Mouse (Mus musculus) hindbrain, embryonic 11.5 days (tissue): ENCODE measurements around the gene Tnfrsf19. TPM values are rescaled to one million over a fixed set of nuclear protein-coding genes. Genes with fewer than 3 reads are reported as not detected.

ENCODE experiments used
- ATAC-seq: fragments of 200-750 bp; cut with Nextera tagmentation; 2 replicates; pipeline ENCODE4 v1.8.0; 2017; ENCODE audit warnings: mild to moderate bottlenecking, moderate TSS enrichment, moderate library complexity; ENCODE audit not compliant: low FRiP score
- DNase-seq: peaks from one replicate; pipeline ENCODE4 v3.0.0-alpha.2; 2015; ENCODE audit warnings: low spot score
- H3K27ac ChIP-seq: fragments of 300-500 bp; sonication (generic); 2 replicates; pipeline ENCODE4 v1.5.1; 2014; ENCODE audit warnings: mild to moderate bottlenecking, low read depth, low read length
- H3K27me3 ChIP-seq: fragments of 300-500 bp; sonication (generic); 2 replicates; pipeline ENCODE4 v1.6.1; 2014; ENCODE audit warnings: mild to moderate bottlenecking, low read length, moderate library complexity, mixed read lengths; ENCODE audit not compliant: control insufficient read depth, insufficient read depth
- H3K36me3 ChIP-seq: fragments of 300-500 bp; sonication (generic); 2 replicates; pipeline ENCODE4 v1.6.1; 2014; ENCODE audit warnings: mild to moderate bottlenecking, low read length, moderate library complexity, mixed read lengths; ENCODE audit not compliant: control insufficient read depth, insufficient read depth
- H3K4me1 ChIP-seq: fragments of 300-500 bp; sonication (generic); replicated peaks from 2 replicates; pipeline ENCODE4 v1.6.1; 2014; ENCODE audit warnings: low read length, mixed read lengths; ENCODE audit not compliant: control insufficient read depth, insufficient read depth
- H3K4me2 ChIP-seq: fragments of 300-500 bp; sonication (generic); replicated peaks from 2 replicates; pipeline ENCODE4 v1.6.1; 2014; ENCODE audit warnings: mild to moderate bottlenecking, low read depth, low read length
- H3K4me3 ChIP-seq: fragments of 300-500 bp; sonication (generic); 2 replicates; pipeline ENCODE4 v1.5.1; 2014; ENCODE audit warnings: low read depth, low read length
- H3K9ac ChIP-seq: fragments of 300-500 bp; sonication (generic); 2 replicates; pipeline ENCODE4 v1.6.1; 2014; ENCODE audit warnings: low read depth, low read length
- H3K9me3 ChIP-seq: fragments of 300-500 bp; sonication (generic); 2 replicates; pipeline ENCODE4 v1.6.1; 2016; ENCODE audit warnings: low read length; ENCODE audit not compliant: control insufficient read depth
- WGBS: fragments of 180-500 bp; shearing (Covaris S2); extraction: QIAGEN DNeasy Blood & Tissue Kit; methylation state at CpG from one replicate; pipeline ENCODE4 v1.1.7; 2014; 5-methylcytosine and 5-hydroxymethylcytosine counted together
- polyA plus RNA-seq: library from polyadenylated mRNA; unstranded; fragments of >200 nt; fragmentation: Nextera tagmentation; extraction: Ambion mirVana; gene quantifications from 2 replicates; pipeline ENCODE4 v1.2.1, GENCODE M21; 2014

Tnfrsf19 gene
- polyA plus RNA-seq, result 55.0 and 59.6 TPM in 2 replicates

DNA sequence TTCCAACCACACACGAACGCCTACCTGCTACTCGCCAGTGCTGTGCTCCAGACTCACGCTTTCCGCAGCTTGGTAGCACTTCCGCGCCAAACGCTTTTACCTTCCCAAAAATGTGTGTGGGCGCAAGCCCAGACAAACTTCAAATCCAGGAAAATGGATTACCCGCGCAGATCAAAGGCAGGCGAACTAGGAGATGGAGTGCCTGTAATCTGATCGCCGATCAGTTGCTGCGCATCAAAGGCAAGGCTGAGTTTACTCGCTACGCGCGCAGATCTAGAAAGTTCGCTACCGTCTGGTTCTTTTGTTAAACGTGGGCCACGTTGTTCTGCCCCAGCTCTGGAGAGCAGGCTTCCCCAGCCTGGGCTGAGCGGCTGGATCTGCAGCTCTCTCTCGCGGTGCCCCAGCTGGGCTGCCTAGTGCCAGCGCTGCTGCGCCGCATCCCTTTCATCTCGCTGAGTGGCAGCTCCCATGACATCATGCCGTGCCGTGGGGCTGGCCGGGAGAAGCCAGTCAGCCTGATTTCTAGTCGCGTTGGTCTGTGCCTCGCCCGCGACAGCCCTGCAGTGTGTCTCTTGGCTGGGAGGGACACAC, at the start of gene Tnfrsf19:
TSS of gene Tnfrsf19 (minus strand) at position 400 of the 591 bp plus-strand sequence.
- Histone ChIP-seq H3K4me1 (no peaks in the 10 kb centered on the region), H3K27ac (peak within 1 kb of the TSS; percentile 78), H3K4me3 (peak within 1 kb of the TSS; percentile 37), H3K36me3 (no peaks in the 10 kb centered on the region), H3K9ac (peak within 1 kb of the TSS; percentile 56), H3K4me2 (peak within 1 kb of the TSS; percentile 80), H3K27me3 (peaks cover 2% of the 10 kb centered on the region; the same call in 1 of the 2 replicates), H3K9me3 (no peaks in the 10 kb centered on the region)
- peak; percentile 97 for ATAC-seq
- peak; percentile 89 for DNase-seq
- 0% methylated on average over 38 of the region's 38 CpGs for WGBS

DNA sequence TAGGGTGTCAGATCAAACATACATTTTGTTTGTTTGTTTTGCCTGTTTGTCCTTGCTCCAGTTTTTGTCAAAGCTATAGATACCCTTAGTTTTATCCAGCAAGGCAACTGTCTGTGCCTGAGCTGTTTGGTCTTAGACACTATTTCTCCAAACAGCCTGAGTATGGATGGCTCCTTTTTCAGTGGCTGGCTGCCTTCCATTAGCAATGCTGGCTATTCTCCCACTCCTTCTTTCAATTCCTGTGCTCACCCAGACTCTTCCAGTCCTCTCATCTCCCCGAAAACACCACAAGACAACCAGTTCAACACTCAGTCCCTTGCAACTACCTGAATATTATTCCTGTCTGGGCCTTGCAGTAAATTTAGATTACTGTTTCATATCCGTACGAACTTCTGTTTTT, 45.8 kb upstream of the Tnfrsf19 start:
- Histone ChIP-seq H3K4me2 (no peak overlapping the region), H3K36me3 (no peaks in the 10 kb centered on the region), H3K27me3 (no peaks in the 10 kb centered on the region), H3K4me3 (no peak overlapping the region), H3K4me1 (no peaks in the 10 kb centered on the region), H3K9me3 (no peaks in the 10 kb centered on the region), H3K9ac (no peak overlapping the region), H3K27ac (no peak overlapping the region)
- WGBS, result 89% methylated on average over 3 of the region's 3 CpGs
- no peak for DNase-seq
- ATAC-seq, result no peak

DNA sequence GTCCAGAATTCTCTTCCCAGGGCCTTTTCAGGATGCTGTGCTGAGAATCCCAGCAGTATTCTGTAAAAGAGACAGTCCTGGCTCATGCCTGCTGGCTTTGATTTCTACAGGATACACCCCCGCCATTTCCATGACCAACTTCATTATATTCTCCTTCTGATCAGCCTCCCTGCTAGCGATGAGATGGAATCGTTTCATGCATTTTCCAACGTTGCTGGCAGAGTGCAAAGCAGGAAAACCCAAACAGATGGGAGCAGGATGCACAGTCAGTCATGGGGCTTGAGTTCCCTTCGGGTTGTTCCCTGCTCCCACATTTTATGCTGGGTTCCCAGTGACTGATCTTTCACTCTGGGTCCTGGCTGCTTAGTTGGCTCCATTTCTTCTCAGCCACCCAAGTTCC, 44.7 kb upstream of the Tnfrsf19 start:
- Histone ChIP-seq H3K4me2 (no peak overlapping the region), H3K4me1 (no peaks in the 10 kb centered on the region), H3K9ac (no peak overlapping the region), H3K9me3 (no peaks in the 10 kb centered on the region), H3K27me3 (no peaks in the 10 kb centered on the region), H3K36me3 (no peaks in the 10 kb centered on the region), H3K4me3 (no peak overlapping the region), H3K27ac (no peak overlapping the region)
- no peak for ATAC-seq
- 85% methylated on average over 5 of the region's 5 CpGs for WGBS
- no peak for DNase-seq

DNA sequence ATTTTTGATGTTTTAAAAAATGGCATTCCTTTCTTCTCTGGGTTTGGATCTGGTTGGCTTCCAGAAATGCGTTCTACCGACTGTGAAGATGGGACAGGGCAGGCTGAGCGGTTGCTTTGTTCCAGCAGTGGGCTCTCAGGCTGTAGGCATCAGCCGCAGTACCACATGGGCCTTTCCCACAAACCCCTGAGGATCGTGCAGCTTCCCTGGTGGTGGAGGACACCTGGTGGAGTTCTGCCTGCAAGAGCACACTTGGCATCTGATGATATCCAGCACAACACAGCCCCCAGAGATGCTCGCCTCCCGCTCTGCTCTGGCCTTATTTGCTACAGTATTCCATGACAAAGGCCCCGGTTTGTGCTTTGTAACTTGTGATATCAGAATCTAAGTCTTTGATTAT, 41.9 kb upstream of the Tnfrsf19 start:
- ATAC-seq (no peak), DNase-seq (no peak)
- Histone ChIP-seq H3K36me3 (no peaks in the 10 kb centered on the region), H3K27ac (no peak overlapping the region), H3K27me3 (no peaks in the 10 kb centered on the region), H3K9ac (no peak overlapping the region), H3K4me3 (no peak overlapping the region), H3K4me1 (no peaks in the 10 kb centered on the region), H3K9me3 (no peaks in the 10 kb centered on the region), H3K4me2 (no peak overlapping the region)
- 76% methylated on average over 8 of the region's 8 CpGs for WGBS

DNA sequence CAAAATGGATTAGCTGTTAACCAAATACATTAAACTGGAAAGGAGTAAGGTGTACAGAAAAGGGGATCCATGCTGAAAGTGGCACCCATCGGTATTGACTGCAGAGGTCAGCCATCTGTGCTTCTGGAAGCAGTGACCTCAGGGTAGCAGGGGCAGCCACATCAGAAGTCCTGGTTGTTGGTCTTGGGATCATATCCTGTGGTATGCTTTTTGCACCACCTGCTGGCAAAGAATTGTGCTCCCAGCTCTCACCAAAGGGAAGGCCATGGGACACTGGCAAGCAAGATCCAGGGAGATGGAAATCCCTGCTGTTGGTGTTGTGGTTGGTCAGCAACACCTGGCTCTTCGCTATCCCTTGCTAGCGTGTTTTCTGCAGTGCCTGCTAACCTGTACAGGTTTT, 39.0 kb upstream of the Tnfrsf19 start:
- Histone ChIP-seq H3K27ac (no peak overlapping the region), H3K27me3 (no peaks in the 10 kb centered on the region), H3K4me1 (no peaks in the 10 kb centered on the region), H3K4me3 (no peak overlapping the region), H3K36me3 (no peaks in the 10 kb centered on the region), H3K9ac (no peak overlapping the region), H3K9me3 (no peaks in the 10 kb centered on the region), H3K4me2 (no peak overlapping the region)
- DNase-seq, result peak; percentile 45
- ATAC-seq, result no peak
- WGBS, result 61% methylated on average over 3 of the region's 3 CpGs

DNA sequence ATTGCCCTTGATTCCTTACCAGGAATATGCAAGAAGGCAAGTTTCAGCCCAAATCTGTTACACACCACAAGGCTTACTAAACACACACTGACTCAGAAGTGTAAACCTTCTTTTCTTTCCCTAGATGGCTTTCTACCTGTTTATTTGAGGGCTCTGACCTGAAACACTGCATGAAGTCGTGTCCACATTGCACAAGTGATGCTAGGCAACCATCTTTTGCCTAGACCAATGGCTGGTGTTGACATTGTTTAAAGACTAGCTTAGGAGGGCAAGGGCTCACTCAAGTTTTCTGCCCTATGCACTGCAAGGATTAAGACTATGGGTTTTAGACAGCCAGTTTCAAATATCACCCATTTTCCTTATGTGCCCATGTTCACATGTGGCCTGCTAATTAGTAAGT, 23.3 kb upstream of the Tnfrsf19 start:
- no peaks in the 10 kb centered on the region for H3K4me1 ChIP-seq
- no peak overlapping the region for H3K9ac ChIP-seq
- no peak overlapping the region for H3K4me2 ChIP-seq
- no peaks in the 10 kb centered on the region for H3K36me3 ChIP-seq
- H3K27me3 ChIP-seq, result no peaks in the 10 kb centered on the region
- DNase-seq (no peak), ATAC-seq (no peak)
- no peak overlapping the region for H3K27ac ChIP-seq
- H3K9me3 ChIP-seq, result no peaks in the 10 kb centered on the region
- H3K4me3 ChIP-seq, result no peak overlapping the region
- 72% methylated on average over 1 of the region's 1 CpGs for whole genome bisulfite sequencing

DNA sequence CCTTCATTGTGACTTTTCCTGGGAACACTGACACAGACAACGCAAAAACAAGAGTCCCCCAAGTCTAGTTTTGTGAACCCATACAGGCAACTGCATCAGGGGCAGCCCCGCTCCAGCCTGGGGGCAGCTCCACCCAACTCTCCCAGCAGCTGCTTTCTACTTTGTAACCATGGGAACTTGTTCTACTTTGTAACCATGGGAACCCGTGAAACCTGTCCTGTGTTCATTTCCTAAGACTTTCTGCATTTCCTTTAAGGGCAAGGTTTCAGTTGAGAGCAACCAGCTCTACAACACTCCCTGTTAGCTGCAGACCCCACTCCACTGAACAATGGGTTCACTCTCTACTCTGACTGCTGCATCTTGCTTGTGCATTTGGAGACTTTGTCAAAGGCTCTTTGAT, 15.4 kb upstream of the Tnfrsf19 start:
- no peak for DNase-seq

DNA sequence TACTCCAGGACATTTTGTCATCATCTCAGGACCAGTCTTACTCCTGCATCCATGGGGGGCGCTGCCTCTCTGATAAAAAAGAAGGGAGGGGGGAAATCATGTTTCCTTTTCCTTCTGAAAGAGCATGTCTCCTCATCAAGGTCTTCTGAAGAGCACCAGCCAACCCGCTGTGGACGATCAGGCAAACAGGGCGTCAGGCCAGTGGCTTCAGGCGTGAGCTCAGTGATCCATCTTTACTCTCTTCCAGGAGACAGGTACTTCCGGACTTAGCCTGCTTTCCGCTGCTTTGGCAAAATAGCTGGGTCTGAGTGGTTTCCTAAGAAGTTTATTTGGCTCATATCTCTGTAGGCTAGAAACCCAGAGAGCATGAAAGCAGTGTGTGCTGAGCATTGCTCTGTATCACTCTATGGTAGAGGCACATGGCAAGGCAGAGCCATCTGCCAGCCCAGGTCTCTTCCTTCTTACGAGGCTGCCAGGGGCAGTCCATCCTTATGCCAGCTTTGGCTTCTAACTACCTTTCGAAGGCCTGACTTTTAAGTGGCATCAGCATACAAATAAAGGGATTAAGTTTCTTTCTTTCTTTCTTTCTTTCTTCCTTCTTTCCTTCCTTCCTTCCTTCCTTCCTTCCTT, 13.1 kb upstream of the Tnfrsf19 start:
- H3K27me3 ChIP-seq, result no peaks in the 10 kb centered on the region; the same call in 1 of the 2 replicates
- no peak for DNase-seq
- no peak overlapping the region for H3K9ac ChIP-seq
- 92% methylated on average over 9 of the region's 9 CpGs for WGBS
- H3K4me1 ChIP-seq, result 0 out of 2 replicates have a peak, but pooled peaks cover 6% of the 10 kb centered on the region
- H3K36me3 ChIP-seq, result no peaks in the 10 kb centered on the region
- no peak for ATAC-seq
- no peak overlapping the region for H3K4me3 ChIP-seq
- no peak overlapping the region for H3K27ac ChIP-seq
- H3K9me3 ChIP-seq, result no peaks in the 10 kb centered on the region
- no peak overlapping the region for H3K4me2 ChIP-seq

More for the DNA sequence above, 15.4 kb upstream of the Tnfrsf19 start:
- Histone ChIP-seq H3K4me2 (no peak overlapping the region), H3K27me3 (no peaks in the 10 kb centered on the region; the same call in 1 of the 2 replicates), H3K4me1 (no peaks in the 10 kb centered on the region), H3K9ac (no peak overlapping the region), H3K27ac (no peak overlapping the region), H3K36me3 (no peaks in the 10 kb centered on the region), H3K9me3 (no peaks in the 10 kb centered on the region), H3K4me3 (no peak overlapping the region)
- 38% methylated on average over 3 of the region's 3 CpGs for WGBS
- ATAC-seq, result no peak

DNA sequence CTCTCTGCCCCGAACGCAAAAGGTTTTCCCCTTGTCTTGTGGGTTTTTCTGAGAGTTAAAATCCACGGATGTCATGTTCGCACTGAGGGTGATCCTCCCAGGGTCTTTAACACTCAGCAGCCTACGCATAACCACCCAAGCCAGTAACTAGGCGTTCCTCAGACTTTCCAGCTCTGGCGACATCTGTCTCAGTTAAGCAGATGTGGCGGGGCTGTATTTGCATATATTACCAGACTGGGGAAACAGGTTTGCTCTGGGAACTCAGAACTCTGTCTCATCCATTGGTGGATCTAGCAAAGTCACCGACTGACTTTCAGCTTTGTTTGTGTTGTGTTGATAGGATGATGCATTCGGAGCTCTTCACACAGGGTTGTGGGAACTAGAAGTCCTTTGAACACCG, 10.7 kb upstream of the Tnfrsf19 start:
- no peak overlapping the region for H3K27ac ChIP-seq
- no peak for ATAC-seq
- no peak overlapping the region for H3K9ac ChIP-seq
- DNase-seq, result peak; percentile 27
- H3K36me3 ChIP-seq, result no peaks in the 10 kb centered on the region
- H3K4me3 ChIP-seq, result peak overlapping the region; percentile 20; the same call in 1 of the 2 replicates
- WGBS, result 11% methylated on average over 11 of the region's 11 CpGs
- no peaks in the 10 kb centered on the region; the same call in 1 of the 2 replicates for H3K27me3 ChIP-seq
- 0 out of 2 replicates have a peak, but pooled peaks cover 6% of the 10 kb centered on the region for H3K4me1 ChIP-seq
- H3K4me2 ChIP-seq, result peak overlapping the region; percentile 40
- no peaks in the 10 kb centered on the region for H3K9me3 ChIP-seq
